Mouse (Mus musculus): Measurements from ENCODE around the gene Bola1. TPM values are rescaled to one million over a fixed set of nuclear protein-coding genes. Genes with fewer than 3 reads are reported as not detected.
A peak's percentile ranks its signal among the peaks of the same experiment; 100 is the strongest.
"Not testable (repeated sequence)": the region's sequence is repeated elsewhere in the genome, so short reads cannot be mapped to it uniquely, and the experiment has no call there.

Gene Bola1
- 1 to 10 TPM in 9 of 26 experiments, not detected in 17; 1.0 to 4.6 (median 3.0) TPM for total RNA-seq (2018; cell fraction: chromatin; rRNA removed)
- 10 to 100 TPM in 21 of 26 experiments, 1 to 10 TPM in 5; 7.3 to 20.6 (median 13.0) TPM for total RNA-seq (2018; cell fraction: cytosol; rRNA removed)
- 1 to 10 TPM in 21 of 26 experiments, under 1 TPM in 1, not detected in 4; 0.85 to 9.4 (median 2.4) TPM for total RNA-seq (2018; cell fraction: nucleus; rRNA removed)
- 5.3 to 18.4 TPM (median 17.6 TPM) in 3 replicates for polyA plus RNA-seq (2018)

DNA sequence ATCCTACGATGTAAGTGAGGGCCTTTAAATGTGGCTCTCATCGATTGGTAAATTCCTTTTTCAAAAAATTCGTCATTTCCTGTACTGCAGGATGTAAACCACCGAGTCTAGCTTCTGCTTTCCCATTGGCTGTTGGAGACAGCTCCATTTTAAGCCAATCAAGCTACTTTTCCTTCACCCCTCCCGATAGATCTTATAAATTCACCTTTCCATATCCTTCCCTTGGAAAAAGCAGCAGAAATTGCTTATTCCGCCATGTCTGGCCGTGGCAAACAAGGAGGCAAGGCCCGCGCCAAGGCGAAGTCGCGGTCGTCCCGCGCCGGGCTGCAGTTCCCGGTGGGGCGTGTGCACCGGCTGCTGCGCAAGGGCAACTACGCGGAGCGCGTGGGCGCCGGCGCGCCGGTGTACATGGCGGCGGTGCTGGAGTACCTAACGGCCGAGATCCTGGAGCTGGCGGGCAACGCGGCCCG is at the start of gene Bola1, which contains the start of gene Hist2h2ab:
Gene Bola1 (minus strand): TSS at position 49 of the 470 bp plus-strand sequence.
Gene Hist2h2ab (plus strand): TSS at position 205 of the 470 bp plus-strand sequence.
- H3K79me2 ChIP-seq (ENCODE audit: inconsistent target) = peaks cover 31% of the 10 kb centered on the region
- peak within 1 kb of the TSS; percentile 74 for H3K4me3 ChIP-seq (ENCODE audit: inconsistent target)
- WGBS (ENCODE audit: missing documents) = 0% methylated on average over 31 of the region's 37 CpGs

DNA sequence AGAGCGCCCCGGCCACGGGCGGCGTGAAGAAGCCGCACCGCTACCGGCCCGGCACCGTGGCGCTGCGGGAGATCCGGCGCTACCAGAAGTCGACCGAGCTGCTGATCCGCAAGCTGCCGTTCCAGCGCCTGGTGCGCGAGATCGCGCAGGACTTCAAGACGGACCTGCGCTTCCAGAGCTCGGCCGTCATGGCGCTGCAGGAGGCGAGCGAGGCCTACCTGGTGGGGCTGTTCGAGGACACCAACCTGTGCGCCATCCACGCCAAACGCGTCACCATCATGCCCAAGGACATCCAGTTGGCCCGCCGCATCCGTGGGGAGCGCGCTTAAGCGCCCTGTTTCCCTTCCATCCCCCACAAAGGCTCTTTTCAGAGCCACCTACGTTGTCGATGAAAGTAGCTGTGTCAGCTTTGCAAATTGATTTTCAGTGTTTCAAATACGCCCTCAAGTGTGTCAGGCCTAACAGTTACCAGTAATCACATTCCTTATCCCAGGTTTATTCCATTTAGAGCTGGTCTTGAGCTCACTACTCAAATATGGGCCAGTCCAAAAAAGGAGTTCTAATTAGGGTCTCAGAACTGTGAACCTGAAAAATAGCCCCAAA is 49.4 kb upstream of the Bola1 start:
- H3K36me3 ChIP-seq (ENCODE audit: inconsistent target); H3K79me2 ChIP-seq (ENCODE audit: inconsistent target): not testable (repeated sequence)
- WGBS (ENCODE audit: missing documents) = 0% methylated on average over 7 of the region's 44 CpGs
- Histone ChIP-seq H3K27ac (peak overlapping the region; percentile 92), H3K4me3 (ENCODE audit: inconsistent target) (peak overlapping the region; percentile 44)

More for the DNA sequence above, at the start of gene Bola1, which contains the start of gene Hist2h2ab:
- H3K36me3 ChIP-seq (ENCODE audit: inconsistent target) = no peaks in the 10 kb centered on the region
- H3K27ac ChIP-seq = peak within 1 kb of the TSS; percentile 95

DNA sequence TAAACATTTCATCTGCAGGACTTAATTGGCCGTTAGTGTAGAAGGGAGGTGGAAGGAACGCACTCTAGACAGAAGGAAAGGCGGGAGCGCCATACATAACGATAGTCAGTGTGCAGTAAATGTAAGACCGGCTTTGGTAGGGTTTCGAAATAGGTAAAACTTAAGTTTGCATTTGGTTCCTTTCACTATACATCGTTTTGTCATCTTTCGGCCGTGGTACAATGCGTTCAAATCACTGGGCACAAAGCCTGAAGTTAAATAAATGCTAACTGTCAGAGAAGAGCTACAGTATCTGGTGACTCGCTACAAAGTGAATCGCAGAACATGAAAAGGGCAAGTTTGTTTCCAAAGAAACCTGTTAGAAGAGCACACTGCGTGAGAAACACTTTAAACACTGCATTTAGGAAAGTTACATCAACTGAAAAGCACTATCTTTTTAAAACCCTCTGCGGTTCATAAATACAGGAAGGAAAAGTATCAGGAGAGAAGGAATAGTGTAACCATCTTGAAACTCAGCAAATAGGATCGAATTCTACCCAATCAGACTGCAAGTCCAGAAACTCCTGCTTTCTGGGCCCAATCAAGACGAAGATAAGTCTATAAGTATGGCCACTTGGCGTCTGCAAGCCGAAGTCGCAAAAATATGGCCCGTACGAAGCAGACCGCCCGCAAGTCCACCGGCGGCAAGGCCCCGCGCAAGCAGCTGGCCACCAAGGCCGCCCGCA is 48.7 kb upstream of the Bola1 start, which contains the start of gene Hist2h3b:
Gene Hist2h3b (plus strand): TSS at position 604 of the 725 bp plus-strand sequence.
- peak within 1 kb of the TSS; percentile 92 for H3K27ac ChIP-seq
- H3K4me3 ChIP-seq (ENCODE audit: inconsistent target) = peak within 1 kb of the TSS; percentile 44
- H3K79me2 ChIP-seq (ENCODE audit: inconsistent target) = no peaks in the 10 kb centered on the region; the same call in 1 of the 2 replicates
- no peaks in the 10 kb centered on the region for H3K36me3 ChIP-seq (ENCODE audit: inconsistent target)
- WGBS (ENCODE audit: missing documents) = 23% methylated on average over 22 of the region's 30 CpGs

DNA sequence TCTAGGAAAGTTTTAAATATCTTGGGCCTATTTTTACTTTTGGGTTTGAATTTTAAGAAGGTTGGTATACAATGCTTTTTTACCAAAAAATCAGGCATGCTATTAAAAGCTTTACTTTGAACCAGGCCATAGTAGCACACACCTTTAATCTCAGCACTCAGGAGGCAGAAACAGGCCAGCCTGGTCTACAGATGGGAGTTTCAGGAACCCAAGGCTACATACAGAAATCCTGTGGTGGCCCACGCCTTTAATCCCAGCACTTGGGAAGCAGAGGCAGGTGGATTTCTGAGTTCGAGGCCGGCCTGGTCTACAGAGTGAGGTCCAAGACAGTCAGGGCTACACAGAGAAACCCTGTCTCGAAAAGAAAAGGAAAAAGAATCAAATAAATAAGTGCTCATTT is 48.0 kb upstream of the Bola1 start:
- no peaks in the 10 kb centered on the region; the same call in 1 of the 2 replicates for H3K79me2 ChIP-seq (ENCODE audit: inconsistent target)
- no peaks in the 10 kb centered on the region for H3K36me3 ChIP-seq (ENCODE audit: inconsistent target)
- H3K27ac ChIP-seq = peak overlapping the region; percentile 88
- H3K4me3 ChIP-seq (ENCODE audit: inconsistent target) = no peak overlapping the region
- 72% methylated on average over 4 of the region's 4 CpGs for WGBS (ENCODE audit: missing documents)

DNA sequence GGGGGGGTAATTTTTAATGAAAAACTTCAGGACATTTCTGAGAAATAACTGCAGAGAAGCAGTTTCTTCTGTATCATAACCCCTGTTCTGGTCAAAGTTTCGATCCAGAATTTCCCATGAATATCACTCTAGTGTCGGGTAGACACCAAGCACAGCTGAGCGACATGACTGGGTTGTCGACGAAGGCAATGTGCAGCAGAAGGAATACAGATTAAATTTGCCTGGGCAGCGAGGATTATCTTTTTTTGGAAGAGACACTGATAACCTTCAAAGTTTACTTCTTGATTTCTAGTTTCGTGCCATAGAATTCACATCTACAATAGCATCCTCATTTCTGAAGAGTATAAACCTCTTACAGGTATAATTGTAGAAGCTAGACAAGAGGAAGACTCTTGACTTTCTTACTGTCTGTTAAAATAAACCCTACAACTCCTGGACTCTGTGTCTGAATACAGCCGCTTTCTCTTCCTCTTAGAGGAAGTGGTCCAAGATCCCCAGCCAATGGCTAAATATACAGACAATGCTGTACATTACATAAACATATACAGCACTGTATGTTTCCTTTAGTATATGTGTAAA is 46.7 kb upstream of the Bola1 start:
- 77% methylated on average over 8 of the region's 8 CpGs for WGBS (ENCODE audit: missing documents)
- Histone ChIP-seq H3K4me3 (ENCODE audit: inconsistent target) (no peak overlapping the region), H3K79me2 (ENCODE audit: inconsistent target) (no peaks in the 10 kb centered on the region; the same call in 1 of the 2 replicates), H3K27ac (no peak overlapping the region), H3K36me3 (ENCODE audit: inconsistent target) (no peaks in the 10 kb centered on the region)

DNA sequence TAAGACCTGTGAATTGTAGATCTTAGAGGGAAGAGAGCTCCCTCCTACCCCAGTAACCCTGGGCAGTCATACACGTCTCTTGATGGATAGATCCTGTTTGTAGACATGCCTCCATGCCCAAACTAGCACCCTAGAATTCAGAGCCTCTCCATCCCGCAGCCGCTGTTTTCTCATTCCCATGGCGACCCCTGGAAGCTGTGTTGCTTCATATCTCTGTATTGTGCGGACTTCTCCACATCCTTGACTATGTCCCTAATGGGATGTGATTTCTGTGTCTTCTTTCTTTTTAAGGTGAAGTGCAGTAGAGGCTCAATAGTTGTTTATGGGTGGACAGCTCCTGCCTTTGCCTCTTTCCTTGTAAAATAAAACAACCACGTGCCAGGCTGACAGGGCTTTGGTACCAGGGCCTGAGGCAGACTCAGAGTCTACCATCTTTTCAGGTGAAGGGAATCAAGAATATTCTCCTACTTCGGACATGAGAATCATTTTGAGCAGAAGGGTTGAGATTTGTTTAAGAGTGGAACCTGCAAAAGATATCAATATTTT is 45.0 kb upstream of the Bola1 start:
- no peaks in the 10 kb centered on the region; the same call in 1 of the 2 replicates for H3K79me2 ChIP-seq (ENCODE audit: inconsistent target)
- peak overlapping the region; percentile 51; the same call in 1 of the 2 replicates for H3K4me3 ChIP-seq (ENCODE audit: inconsistent target)
- WGBS (ENCODE audit: missing documents) = 71% methylated on average over 7 of the region's 7 CpGs
- peak overlapping the region; percentile 95 for H3K27ac ChIP-seq
- H3K36me3 ChIP-seq (ENCODE audit: inconsistent target) = no peaks in the 10 kb centered on the region

DNA sequence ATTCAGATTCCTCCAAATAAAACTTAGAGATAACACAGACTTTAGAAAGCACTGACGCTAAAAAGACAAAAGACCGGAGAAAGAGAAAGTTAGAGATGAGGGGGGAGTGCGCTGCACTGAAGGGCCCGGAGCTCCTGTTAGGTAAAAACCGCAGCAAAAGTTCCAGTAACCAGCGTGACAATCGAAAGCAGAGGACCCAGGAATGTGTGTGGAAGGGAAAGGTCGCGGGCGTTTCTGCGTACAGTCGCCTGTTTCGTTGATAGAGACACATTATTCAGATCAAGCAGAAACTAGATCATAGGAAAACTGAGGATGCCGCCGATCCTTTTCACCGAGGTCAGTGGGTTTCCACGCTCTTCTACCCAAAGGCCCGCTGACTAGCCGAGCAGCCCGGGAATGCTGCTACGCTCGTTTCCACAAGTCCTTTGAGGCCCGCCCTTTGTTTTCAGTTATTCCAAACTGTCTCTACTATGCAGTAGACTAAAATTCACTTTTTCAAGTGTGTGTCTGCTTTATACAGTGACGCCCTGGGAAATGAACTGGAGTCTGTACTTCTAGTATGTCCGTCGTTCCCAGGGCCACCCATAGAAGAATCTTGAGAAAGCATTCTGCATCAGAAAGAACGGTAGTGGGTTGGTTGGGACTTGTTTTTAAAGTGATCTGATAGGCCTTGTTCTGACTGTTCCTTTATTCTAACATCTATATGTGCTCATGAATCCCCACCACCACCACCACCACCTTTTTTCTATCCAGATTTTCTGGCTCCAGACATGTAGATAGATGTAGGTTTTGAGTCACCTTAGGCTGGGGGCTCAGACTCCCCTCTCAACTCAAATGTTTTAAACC is 44.3 kb upstream of the Bola1 start:
- 3% methylated on average over 25 of the region's 27 CpGs for WGBS (ENCODE audit: missing documents)
- Histone ChIP-seq H3K4me3 (ENCODE audit: inconsistent target) (peak overlapping the region; percentile 51), H3K79me2 (ENCODE audit: inconsistent target) (no peaks in the 10 kb centered on the region; the same call in 1 of the 2 replicates), H3K36me3 (ENCODE audit: inconsistent target) (no peaks in the 10 kb centered on the region), H3K27ac (peak overlapping the region; percentile 95)

DNA sequence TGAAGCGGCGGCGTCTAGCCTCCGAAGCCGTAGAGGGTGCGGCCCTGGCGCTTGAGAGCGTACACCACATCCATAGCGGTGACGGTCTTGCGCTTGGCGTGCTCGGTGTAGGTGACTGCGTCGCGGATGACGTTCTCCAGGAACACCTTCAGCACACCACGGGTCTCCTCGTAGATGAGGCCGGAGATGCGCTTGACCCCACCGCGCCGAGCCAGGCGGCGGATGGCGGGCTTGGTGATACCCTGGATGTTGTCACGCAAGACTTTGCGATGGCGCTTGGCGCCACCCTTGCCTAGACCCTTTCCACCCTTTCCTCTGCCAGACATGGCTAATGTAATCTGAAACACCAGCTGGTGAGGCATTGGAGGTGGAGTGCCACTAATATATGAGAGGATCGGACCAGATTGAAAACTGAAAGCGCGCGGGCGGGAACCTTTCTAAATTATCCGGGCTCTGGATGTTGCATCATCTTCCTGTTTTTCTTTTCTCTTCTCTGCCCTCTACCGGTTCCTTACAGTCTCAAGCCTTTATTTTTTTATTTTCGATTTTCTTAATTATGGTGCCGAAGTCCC is 43.6 kb upstream of the Bola1 start, which contains the start of gene Hist2h4:
Gene Hist2h4 (minus strand): TSS at position 333 of the 572 bp plus-strand sequence.
- no peaks in the 10 kb centered on the region for H3K36me3 ChIP-seq (ENCODE audit: inconsistent target)
- peak within 1 kb of the TSS; percentile 51 for H3K4me3 ChIP-seq (ENCODE audit: inconsistent target)
- WGBS (ENCODE audit: missing documents) = 1% methylated on average over 40 of the region's 40 CpGs
- no peaks in the 10 kb centered on the region; the same call in 1 of the 2 replicates for H3K79me2 ChIP-seq (ENCODE audit: inconsistent target)
- H3K27ac ChIP-seq = peak within 1 kb of the TSS; percentile 95

DNA sequence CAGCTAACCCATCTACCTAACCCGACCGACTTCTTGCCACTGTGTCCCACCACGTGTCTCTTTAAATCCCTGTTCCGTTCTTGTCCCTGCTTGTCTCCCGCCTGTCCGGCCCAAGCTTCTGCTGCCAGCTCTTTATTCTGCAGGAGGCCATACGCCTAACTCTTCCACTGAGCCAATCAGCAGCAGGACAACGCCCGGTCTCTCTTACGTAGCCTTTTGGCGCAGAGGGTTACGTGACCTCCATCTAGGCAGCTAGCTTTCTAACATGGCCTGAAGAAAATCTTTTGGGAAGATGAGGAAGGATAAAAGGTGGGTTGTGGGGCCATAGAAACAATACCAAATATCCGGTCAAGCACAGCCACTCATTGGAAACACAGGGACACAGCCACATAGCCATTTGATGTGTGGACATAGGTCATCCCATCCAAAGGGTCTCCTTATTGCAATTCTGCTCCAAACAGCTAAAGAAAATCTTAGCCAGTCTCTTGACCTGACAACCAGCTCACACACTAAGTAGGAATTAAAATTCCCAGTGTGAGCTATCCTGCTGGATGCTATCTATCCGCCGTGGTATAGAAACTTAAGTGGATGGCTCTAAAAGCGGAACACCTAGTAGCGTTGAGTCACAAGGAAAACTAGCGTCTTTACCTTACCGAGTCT is 42.8 kb upstream of the Bola1 start:
- WGBS (ENCODE audit: missing documents) = 2% methylated on average over 19 of the region's 19 CpGs

DNA sequence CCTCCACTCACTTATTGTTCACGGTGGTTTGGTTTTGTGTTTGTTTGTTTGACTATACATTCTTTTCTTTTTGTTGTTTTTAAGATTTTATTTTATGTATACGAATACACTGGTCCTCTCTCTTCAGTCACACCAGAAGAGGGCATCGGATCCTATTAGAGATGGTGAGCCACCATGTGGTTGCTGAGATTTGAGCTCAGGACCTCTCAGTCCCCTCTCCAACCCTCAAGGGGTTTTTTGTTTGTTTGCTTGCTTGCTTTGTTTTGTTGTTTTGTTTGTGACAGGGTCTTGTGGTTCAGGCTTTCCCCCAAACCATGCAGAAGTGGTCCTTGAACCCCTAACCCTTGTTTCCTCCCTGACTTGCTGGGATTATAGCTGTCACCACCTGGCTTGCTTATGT is 42.1 kb upstream of the Bola1 start:
- peak overlapping the region; percentile 51; the same call in 1 of the 2 replicates for H3K4me3 ChIP-seq (ENCODE audit: inconsistent target)
- H3K79me2 ChIP-seq (ENCODE audit: inconsistent target) = no peaks in the 10 kb centered on the region; the same call in 1 of the 2 replicates
- H3K36me3 ChIP-seq (ENCODE audit: inconsistent target) = no peaks in the 10 kb centered on the region
- H3K27ac ChIP-seq = peak overlapping the region; percentile 95
- WGBS (ENCODE audit: missing documents) = 100% methylated on average over 1 of the region's 3 CpGs

More for the DNA sequence above, 42.8 kb upstream of the Bola1 start:
- Histone ChIP-seq H3K27ac (peak overlapping the region; percentile 95), H3K79me2 (ENCODE audit: inconsistent target) (no peaks in the 10 kb centered on the region; the same call in 1 of the 2 replicates), H3K4me3 (ENCODE audit: inconsistent target) (peak overlapping the region; percentile 51), H3K36me3 (ENCODE audit: inconsistent target) (no peaks in the 10 kb centered on the region)

DNA sequence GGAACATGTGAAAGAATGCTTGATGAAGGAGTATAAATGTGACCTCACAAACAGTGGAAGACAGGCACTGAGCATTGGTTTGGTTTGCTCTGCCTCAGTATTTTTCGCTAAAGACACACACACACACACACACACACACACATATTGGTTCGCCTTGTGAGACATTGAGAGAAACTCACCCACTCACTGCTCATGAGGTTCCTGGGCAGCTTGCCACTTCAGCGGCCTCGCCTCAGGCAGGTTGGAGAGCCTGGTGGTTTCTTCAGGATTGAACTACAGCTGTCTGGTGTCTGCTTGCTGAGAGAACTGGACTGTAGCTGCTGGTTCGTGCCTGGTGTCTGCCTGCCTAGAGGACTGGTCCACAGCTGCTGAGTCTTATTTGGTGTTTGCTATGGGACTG is 40.7 kb upstream of the Bola1 start:
- Histone ChIP-seq H3K36me3 (ENCODE audit: inconsistent target) (no peaks in the 10 kb centered on the region), H3K4me3 (ENCODE audit: inconsistent target) (no peak overlapping the region), H3K79me2 (ENCODE audit: inconsistent target) (no peaks in the 10 kb centered on the region; the same call in 1 of the 2 replicates), H3K27ac (no peak overlapping the region)
- 97% methylated on average over 5 of the region's 5 CpGs for WGBS (ENCODE audit: missing documents)

DNA sequence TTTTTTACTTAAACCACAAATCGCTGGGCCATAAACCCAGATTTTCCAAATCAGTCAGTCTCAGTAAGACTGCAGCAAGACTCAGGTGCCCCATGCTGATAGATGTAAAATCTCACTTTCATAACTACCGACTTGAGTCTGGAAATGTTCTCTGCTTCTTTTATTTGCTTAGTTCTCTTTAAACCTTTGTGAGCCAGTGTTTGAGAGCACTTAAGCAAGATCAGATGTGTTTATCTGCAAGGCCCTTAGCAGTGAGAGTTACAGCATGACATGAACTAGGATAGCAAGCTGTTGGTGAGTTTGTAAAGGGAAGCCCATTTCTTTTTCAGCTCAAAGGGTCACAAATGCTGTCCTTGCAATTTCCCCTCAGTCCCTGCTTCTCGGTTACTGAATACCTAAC is 37.7 kb upstream of the Bola1 start:
- WGBS (ENCODE audit: missing documents) = 94% methylated on average over 3 of the region's 3 CpGs
- H3K4me3 ChIP-seq (ENCODE audit: inconsistent target) = no peak overlapping the region

More for the DNA sequence above, 37.7 kb upstream of the Bola1 start:
- no peaks in the 10 kb centered on the region for H3K79me2 ChIP-seq (ENCODE audit: inconsistent target)
- no peaks in the 10 kb centered on the region for H3K36me3 ChIP-seq (ENCODE audit: inconsistent target)
- no peak overlapping the region for H3K27ac ChIP-seq
